Mouse (Mus musculus): Measurements from ENCODE around the gene Peli2.

Gene Peli2

GRCm38 (mm10) chr14:48289602-48290599, 169.3 kb downstream of the Peli2 start:
- no peak for DNase-seq (ENCODE audit: low spot score)

- no peak for DNase-seq (ENCODE audit: low spot score)
These were observed 172.9 kb downstream of the Peli2 start for GRCm38 (mm10) chr14:48293498-48293897.

GRCm38 (mm10) chr14:48295410-48295809, 174.8 kb downstream of the Peli2 start:
- no peak for DNase-seq (ENCODE audit: low spot score)

GRCm38 (mm10) chr14:48295815-48296271, 175.2 kb downstream of the Peli2 start:
- no peak for DNase-seq (ENCODE audit: low spot score)

GRCm38 (mm10) chr14:48296820-48297219, 176.2 kb downstream of the Peli2 start:
- DNase-seq (ENCODE audit: low spot score), result no peak

- DNase-seq (ENCODE audit: low spot score), result no peak
These were observed 182.0 kb downstream of the Peli2 start for GRCm38 (mm10) chr14:48302471-48303186.

- DNase-seq (ENCODE audit: low spot score), result no peak
These were observed 182.6 kb downstream of the Peli2 start for GRCm38 (mm10) chr14:48303235-48303634.

GRCm38 (mm10) chr14:48303841-48304240, 183.2 kb downstream of the Peli2 start:
- no peak for DNase-seq (ENCODE audit: low spot score)

- no peak for DNase-seq (ENCODE audit: low spot score)
These were observed 192.6 kb downstream of the Peli2 start for GRCm38 (mm10) chr14:48313234-48313633.

GRCm38 (mm10) chr14:48316396-48316795, 195.8 kb downstream of the Peli2 start:
- no peak for DNase-seq (ENCODE audit: low spot score)

GRCm38 (mm10) chr14:48323771-48324459, 203.3 kb downstream of the Peli2 start:
- no peak for DNase-seq (ENCODE audit: low spot score)

GRCm38 (mm10) chr14:48324460-48324850, 203.8 kb downstream of the Peli2 start:
- no peak for DNase-seq (ENCODE audit: low spot score)

GRCm38 (mm10) chr14:48327746-48328145, 207.1 kb downstream of the Peli2 start:
- DNase-seq (ENCODE audit: low spot score), result no peak

GRCm38 (mm10) chr14:48329716-48330365, 209.2 kb downstream of the Peli2 start:
- no peak for DNase-seq (ENCODE audit: low spot score)

All from urinary bladder, postnatal 25 days (tissue).